Mouse (Mus musculus): ENCODE data around the gene Spata31d1c.

The Spata31d1c gene

GRCm38 (mm10) chr13:65032758-65033157 is at the start of gene Spata31d1c:
Gene Spata31d1c (plus strand): TSS chr13:65033058.
- no peak for DNase-seq

GRCm38 (mm10) chr13:64988828-64989227 is 44.0 kb upstream of the Spata31d1c start:
- DNase-seq: no peak

- no peak for DNase-seq
These were observed 27.4 kb upstream of the Spata31d1c start for GRCm38 (mm10) chr13:65005414-65005813.

- DNase-seq: no peak
These were observed 26.1 kb upstream of the Spata31d1c start for GRCm38 (mm10) chr13:65006760-65007159.

DNA sequence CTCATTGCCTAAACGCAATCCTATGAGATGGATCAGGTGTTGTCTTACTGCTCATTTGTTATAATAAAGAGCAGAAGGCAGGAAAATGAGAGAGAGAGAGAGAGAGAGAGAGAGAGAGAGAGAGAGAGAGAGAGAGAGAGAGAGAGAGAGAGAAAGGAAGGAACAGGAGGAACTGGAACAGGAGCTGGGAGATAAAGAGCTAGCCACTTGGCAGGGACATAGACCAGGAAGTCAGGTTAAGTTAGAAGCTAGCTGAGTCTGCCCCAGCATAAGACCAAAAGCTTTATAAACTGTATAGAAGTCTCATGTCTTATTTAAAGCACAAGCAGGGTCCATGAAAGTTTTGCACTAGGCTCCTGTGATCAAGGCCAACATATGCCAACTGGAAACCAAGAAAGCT is 24.9 kb upstream of the Spata31d1c start:
- no peak for DNase-seq

DNA sequence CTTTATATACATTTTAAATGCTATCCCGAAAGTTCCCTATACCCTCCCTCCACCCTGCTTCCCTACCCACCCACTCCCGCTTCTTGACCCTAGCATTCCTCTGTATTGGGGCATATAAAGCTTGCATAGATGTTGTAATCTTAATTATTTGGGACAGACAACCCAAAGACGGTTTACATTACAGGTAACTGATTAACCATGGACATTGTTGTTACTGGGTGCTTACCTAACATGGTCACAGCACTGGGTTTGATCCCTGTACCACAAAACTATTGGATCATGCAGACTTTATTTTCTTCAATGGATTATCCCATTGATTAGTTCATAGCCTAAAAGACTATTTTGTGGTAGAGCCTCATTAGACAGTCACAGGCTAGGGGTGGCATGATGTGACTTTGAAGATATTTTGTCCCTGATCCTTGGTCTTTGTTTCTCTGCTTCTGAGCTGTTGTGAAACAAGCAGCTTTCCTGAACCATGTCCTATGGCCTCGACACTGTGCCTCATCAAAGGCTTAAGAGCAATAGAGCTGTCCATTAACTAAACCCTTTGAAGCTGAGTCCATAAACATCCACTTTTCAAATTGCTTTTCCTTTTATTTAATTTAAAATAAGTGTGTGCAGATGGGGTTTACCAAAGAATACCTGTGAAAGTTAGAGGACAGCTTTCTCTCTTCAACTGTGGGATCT is 21.7 kb upstream of the Spata31d1c start:
- DNase-seq: no peak

DNA sequence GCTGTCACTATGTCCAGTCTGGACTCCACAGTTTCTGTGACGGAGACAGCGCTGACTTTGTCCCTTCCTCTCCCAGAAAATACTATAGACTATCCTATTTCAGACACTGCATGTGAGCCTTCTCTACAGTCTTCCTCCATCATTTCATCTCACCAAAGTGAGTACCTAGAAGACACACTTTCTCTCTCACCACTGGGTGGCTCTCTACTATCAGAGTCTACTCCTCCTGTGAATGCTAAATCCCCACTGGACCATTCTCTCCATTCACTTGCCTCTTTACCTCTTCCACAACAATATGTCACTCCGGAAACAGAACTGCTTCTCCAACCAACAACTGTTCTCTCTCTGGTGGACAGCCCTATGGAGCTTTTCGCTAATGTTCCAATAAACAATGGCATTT is 2.2 kb downstream of the Spata31d1c start:
- DNase-seq: no peak

DNA sequence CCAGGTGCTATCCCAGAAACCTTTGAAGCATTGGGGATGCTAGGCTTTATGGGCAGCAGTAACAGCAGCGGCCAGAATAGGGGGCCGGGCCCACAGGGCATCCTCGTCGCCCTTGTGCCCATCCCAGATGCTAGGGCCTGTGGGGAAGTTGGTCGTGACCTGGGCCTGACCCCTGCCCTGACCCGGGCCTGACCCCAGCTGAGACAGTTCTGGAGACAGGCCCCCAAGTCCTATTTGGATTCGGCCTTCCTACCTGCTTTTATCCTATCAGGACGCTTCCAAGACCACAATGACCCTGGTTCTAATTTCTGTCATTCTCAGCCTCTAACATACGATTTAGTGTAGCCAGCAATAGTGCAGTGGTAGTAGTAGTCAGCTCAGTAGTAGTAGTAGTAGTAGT is 19.8 kb downstream of the Spata31d1c start, which contains the start of gene Prss47:
Gene Prss47 (minus strand): TSS at position 101 of the 400 bp plus-strand sequence.
- no peak for DNase-seq

DNA sequence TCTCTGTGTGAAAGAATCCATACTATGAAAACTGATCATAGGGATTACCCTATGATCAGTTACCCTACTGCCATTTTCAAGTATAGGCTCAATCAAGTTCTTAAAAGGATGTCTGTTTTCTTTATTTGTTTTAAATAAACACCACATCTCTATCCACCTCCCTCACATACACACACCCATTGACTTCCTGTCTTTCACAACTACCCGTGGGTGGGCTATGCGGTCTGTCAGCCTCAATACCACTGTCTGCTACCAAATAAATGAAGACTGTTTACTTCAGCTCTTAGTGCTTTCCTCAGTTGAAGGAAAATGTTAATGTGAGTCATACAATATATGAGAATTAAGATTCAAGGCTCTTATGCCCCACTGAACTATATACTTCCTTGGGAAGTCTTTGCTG is 37.1 kb downstream of the Spata31d1c start:
- no peak for DNase-seq
